In genomic region chr10:83359956-83360355, GRCm38 (mm10) we compare ENCODE assay signal across 8 mouse cellular contexts. TPM values are rescaled to one million over a fixed set of nuclear protein-coding genes. Genes with fewer than 3 reads are reported as not detected.
A peak's percentile ranks its signal among the peaks of the same experiment; 100 is the strongest.
DNase-seq lines count a peak whose midpoint lies in the region; ATAC-seq and TF ChIP-seq lines count a peak whose summit lies in the region.

D10Wsu102e (plus strand) TSS chr10:83360221.

- TF ChIP-seq CTCF in bone marrow macrophage, adult 2 months (IDR thresholded peaks at IDR 0.05; ENCODE audit: low read depth, low read length): no peak
- no peak for TF ChIP-seq CTCF in embryonic fibroblast, embryonic 13.5 days (IDR thresholded peaks at IDR 0.05; ENCODE audit: borderline replicate concordance, insufficient read depth, low read length)

- H3K4me2 ChIP-seq in kidney, embryonic 14.5 days (replicated peaks; ENCODE audit: low read depth, low read length): peak within 1 kb of the TSS; percentile 63
- peak within 1 kb of the TSS; percentile 75 for H3K4me2 ChIP-seq in limb, embryonic 15.5 days

- H3K9me3 ChIP-seq in kidney, embryonic 14.5 days (ENCODE audit: control insufficient read depth, low read length): no peaks in the 10 kb centered on the region
- no peaks in the 10 kb centered on the region for H3K9me3 ChIP-seq in limb, embryonic 15.5 days

- no peaks in the 10 kb centered on the region for H3K27me3 ChIP-seq in kidney, embryonic 14.5 days (ENCODE audit: control insufficient read depth, insufficient read depth, low read length)
- H3K27me3 ChIP-seq in limb, embryonic 15.5 days: no peaks in the 10 kb centered on the region

- H3K4me3 ChIP-seq in bone marrow macrophage, adult 2 months (ENCODE audit: insufficient read depth, low read length): peak within 1 kb of the TSS; percentile 99
- peak within 1 kb of the TSS; percentile 97 for H3K4me3 ChIP-seq in embryonic fibroblast, embryonic 13.5 days (ENCODE audit: insufficient read depth, low read length)
- peak within 1 kb of the TSS; percentile 91 for H3K4me3 ChIP-seq in kidney, embryonic 14.5 days (ENCODE audit: low read length)
- H3K4me3 ChIP-seq in limb, embryonic 15.5 days: peak within 1 kb of the TSS; percentile 92

- H3K36me3 ChIP-seq in kidney, embryonic 14.5 days (ENCODE audit: control insufficient read depth, insufficient read depth, low read length): peaks cover 26% of the 10 kb centered on the region
- peaks cover 27% of the 10 kb centered on the region for H3K36me3 ChIP-seq in limb, embryonic 15.5 days

- ATAC-seq in kidney, embryonic 14.5 days (ENCODE audit: low FRiP score, low TSS enrichment): peak; percentile 98
- peak; percentile 99 for ATAC-seq in limb, embryonic 15.5 days (ENCODE audit: insufficient number of reproducible peaks, low FRiP score, low TSS enrichment, low read depth)

- DNase-seq in A20 (ENCODE audit: low read depth, low spot score): peak; percentile 98
- DNase-seq in heart, adult 9 months (ENCODE audit: low spot score in 2 of 2): peak; percentile 96 to 98
- DNase-seq in monocyte, adult 2 months (ENCODE audit: low read depth in 1 of 2, low spot score in 2 of 2): peak; percentile 82 to 86
- peak; percentile 95 to 97 for DNase-seq in spleen, postnatal 36 days (ENCODE audit: low spot score in 2 of 2)

- H3K9ac ChIP-seq in kidney, embryonic 14.5 days (ENCODE audit: low read depth, low read length): peak within 1 kb of the TSS; percentile 86
- H3K9ac ChIP-seq in limb, embryonic 15.5 days: peak within 1 kb of the TSS; percentile 79

- under 1% methylated on average over 30 of the region's 30 CpGs for WGBS in kidney, embryonic 14.5 days
- under 1% methylated on average over 30 of the region's 30 CpGs for WGBS in limb, embryonic 15.5 days

- H3K27ac ChIP-seq in bone marrow macrophage, adult 2 months (ENCODE audit: insufficient read depth, low read depth, low read length): peak within 1 kb of the TSS; percentile 57
- peak within 1 kb of the TSS; percentile 60 for H3K27ac ChIP-seq in embryonic fibroblast, embryonic 13.5 days (ENCODE audit: insufficient read depth, low read length)
- H3K27ac ChIP-seq in kidney, embryonic 14.5 days (ENCODE audit: low read depth, low read length): peak within 1 kb of the TSS; percentile 80
- peak within 1 kb of the TSS; percentile 86 for H3K27ac ChIP-seq in limb, embryonic 15.5 days

- TF ChIP-seq POLR2A in bone marrow macrophage, adult 2 months (IDR thresholded peaks at IDR 0.05; ENCODE audit: borderline replicate concordance, low read depth, low read length): no peak
- peak; percentile 92 for TF ChIP-seq POLR2A in embryonic fibroblast, embryonic 13.5 days (IDR thresholded peaks at IDR 0.05; ENCODE audit: low read depth, low read length)

- H3K4me1 ChIP-seq in bone marrow macrophage, adult 2 months (ENCODE audit: control insufficient read depth, insufficient read depth, low read length): peaks cover 25% of the 10 kb centered on the region
- 0 out of 2 replicates have a peak, but pooled peaks cover 2% of the 10 kb centered on the region for H3K4me1 ChIP-seq in embryonic fibroblast, embryonic 13.5 days (ENCODE audit: control insufficient read depth, insufficient read depth, low read length)
- H3K4me1 ChIP-seq in kidney, embryonic 14.5 days (ENCODE audit: control insufficient read depth, insufficient read depth, low read length): peaks cover 13% of the 10 kb centered on the region
- peaks cover 13% of the 10 kb centered on the region for H3K4me1 ChIP-seq in limb, embryonic 15.5 days

RNA-seq across cellular contexts. Expression of gene D10Wsu102e, which starts in this region (rescaled TPM):
- 0.54 and 0.61 TPM in 2 replicates for polyA plus RNA-seq in bone marrow macrophage, adult 2 months (2012; ENCODE audit: insufficient read depth, insufficient read length, missing spikeins)
- polyA plus RNA-seq in embryonic fibroblast, embryonic 13.5 days (2011; ENCODE audit: insufficient read length, low read depth, missing spikeins): 1.1 TPM in 2 replicates
- polyA plus RNA-seq in kidney, embryonic 14.5 days (2014; fragmentation: Nextera tagmentation; extraction: Ambion mirVana): 0.69 and 0.89 TPM in 2 replicates
- 0.51 and 0.54 TPM in 2 replicates for polyA plus RNA-seq in limb, embryonic 15.5 days (2015; fragmentation: Nextera tagmentation; extraction: Ambion mirVana)

Comparison
In these comparisons a context has a peak if more than half of its experiments do, and no peak if none do; other contexts are left out.
1. Peak in every context shown above with its lines: DNase-seq, ATAC-seq, H3K4me3 ChIP-seq and H3K27ac ChIP-seq.
2. Peak in ATAC-seq, H3K4me3 ChIP-seq, H3K27ac ChIP-seq, H3K9ac ChIP-seq and H3K4me2 ChIP-seq in kidney, embryonic 14.5 days; RNA of the gene not detected or under 1 TPM.
3. Peak in ATAC-seq, H3K4me3 ChIP-seq, H3K27ac ChIP-seq, H3K9ac ChIP-seq and H3K4me2 ChIP-seq in limb, embryonic 15.5 days; RNA of the gene not detected or under 1 TPM.